Mouse (Mus musculus) skeletal muscle tissue, adult 2 months (tissue): ENCODE data around the gene Tgfbr3.

Source experiments
- DNase-seq: peaks from one replicate; pipeline ENCODE4 v3.0.0-alpha.2; 2012; ENCODE audit warnings: low read depth, low spot score

The Tgfbr3 gene

GRCm38 (mm10) chr5:107176796-107177195, 112.6 kb downstream of the Tgfbr3 start:
- DNase-seq, result peak; percentile 73

- DNase-seq, result no peak
Measured at GRCm38 (mm10) chr5:107176196-107176595, 113.2 kb downstream of the Tgfbr3 start.

- no peak for DNase-seq
Measured at GRCm38 (mm10) chr5:107174188-107174587, 115.2 kb downstream of the Tgfbr3 start.

DNA sequence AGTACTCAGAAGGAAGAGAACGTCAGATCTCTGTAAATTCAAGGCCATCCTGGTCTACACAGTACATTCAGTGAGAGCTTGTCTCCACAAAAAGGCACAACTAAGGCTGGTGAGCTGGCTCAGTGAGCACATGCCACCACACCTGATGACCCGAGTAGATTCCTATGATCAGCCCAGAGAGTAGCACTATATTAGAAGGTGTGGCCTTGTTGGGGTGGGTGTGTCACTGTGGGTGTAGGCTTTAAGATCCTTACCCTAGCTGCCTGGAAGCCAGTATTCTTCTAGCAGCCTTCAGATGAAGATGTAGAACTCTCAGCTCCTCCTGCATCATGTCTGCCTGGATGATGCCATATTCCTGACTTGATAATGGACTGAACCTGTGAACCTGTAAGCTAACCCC, 115.9 kb downstream of the Tgfbr3 start:
- no peak for DNase-seq

DNA sequence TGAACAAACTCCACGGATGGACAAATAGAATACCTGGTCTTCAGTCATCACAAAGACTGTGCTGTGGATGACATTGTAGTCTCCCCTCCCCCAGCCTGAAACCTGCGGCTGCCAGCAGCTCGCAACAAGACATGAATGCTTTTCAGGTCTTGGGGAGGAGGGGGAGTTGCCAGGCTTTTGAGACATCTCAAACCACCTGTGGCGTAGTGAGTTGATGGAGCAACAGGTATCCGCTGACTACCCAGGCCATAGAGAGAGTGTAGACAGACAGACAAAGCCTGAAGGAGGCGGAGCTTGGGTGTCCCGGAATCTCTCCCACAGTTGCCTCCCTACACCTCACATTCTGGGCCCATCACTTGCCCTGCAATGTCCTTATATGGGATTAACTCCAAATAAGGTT, 117.6 kb downstream of the Tgfbr3 start:
- no peak for DNase-seq

- DNase-seq, result no peak
Measured at GRCm38 (mm10) chr5:107169796-107170195, 119.6 kb downstream of the Tgfbr3 start.

DNA sequence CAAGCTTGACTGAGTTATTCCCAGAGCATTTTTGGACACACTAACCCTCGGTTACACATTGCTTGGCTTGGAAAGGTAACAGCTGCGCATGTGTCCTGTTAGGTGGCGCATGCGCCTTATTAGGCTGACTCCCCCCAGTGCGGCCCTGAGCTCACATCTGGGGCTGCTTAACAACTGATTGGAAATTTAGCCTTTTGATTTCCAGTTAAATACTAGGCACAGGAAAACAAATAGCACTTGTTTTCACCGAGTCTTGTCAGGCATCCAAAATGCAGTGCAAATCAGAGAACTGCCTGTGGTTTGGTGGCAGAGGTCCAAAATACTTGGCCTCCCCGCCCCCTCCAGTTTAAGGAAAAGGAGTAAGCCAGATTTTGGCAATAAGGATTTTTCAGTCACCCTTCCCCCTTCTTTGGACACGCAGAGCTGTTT, 121.5 kb downstream of the Tgfbr3 start:
- peak; percentile 95 for DNase-seq

- DNase-seq, result no peak
Measured at GRCm38 (mm10) chr5:107167373-107167772, 122.1 kb downstream of the Tgfbr3 start.

- DNase-seq, result peak; percentile 52
Measured at GRCm38 (mm10) chr5:107166659-107167370, 122.6 kb downstream of the Tgfbr3 start.

DNA sequence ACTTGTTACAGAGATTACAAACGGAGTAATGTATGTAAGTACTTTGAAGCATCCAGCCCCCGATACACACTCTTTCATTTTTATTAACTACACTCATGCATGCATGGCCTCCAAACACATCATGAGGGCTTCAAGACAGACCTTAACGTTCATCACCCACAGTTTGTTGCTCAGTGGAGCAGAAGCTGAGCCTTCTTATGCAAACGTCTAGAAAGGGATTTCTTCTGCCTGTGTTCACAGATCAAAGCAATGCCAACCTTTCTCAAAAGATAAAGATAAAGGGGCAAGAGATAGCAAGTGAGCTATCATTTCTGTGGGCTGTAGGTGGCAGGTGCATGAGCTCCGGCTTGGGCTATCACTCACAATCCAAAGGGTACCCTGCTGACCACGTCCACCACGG, 123.7 kb downstream of the Tgfbr3 start:
- no peak for DNase-seq

GRCm38 (mm10) chr5:107165271-107165670, 124.2 kb downstream of the Tgfbr3 start:
- no peak for DNase-seq

- DNase-seq, result no peak
Measured at GRCm38 (mm10) chr5:107164856-107165255, 124.6 kb downstream of the Tgfbr3 start.

DNA sequence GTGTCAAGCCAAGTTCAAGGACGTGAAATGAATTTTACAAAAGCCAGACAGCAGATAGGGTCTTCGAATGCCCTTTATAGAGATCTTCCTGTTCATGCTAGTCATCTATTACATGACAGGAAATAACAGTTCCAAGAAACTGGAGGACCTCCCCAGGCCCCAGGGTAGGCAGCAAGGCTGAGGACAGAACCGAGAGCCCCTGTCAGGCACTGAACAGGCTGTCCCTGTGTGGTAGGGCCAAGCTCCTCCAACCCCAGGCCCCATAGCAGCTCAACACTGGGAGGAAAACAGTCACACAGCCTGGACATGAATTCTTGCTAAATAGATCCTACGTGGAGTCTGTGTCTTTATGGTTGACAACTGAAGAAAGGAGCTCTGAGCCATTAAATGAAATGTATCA, 125.3 kb downstream of the Tgfbr3 start:
- no peak for DNase-seq

GRCm38 (mm10) chr5:107163336-107163735, 126.1 kb downstream of the Tgfbr3 start:
- DNase-seq, result no peak

DNA sequence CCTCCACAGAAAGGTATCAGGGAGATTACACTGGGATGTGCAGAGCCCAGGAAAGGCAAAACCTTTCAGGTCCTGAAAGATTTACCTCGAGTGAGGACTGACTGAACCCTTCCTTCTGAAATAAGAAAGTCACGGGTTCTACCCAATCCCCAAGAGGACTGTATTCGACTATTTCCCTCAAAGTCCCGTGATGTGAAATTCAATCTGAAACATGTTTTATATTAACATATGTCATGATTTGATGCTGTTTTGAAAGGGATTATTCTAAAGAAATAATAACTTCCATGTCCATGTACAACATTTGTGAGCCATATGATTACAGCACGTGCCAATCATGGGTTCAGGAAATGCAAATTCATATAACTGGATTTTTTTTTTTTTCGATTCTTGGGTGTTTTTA, 126.6 kb downstream of the Tgfbr3 start:
- DNase-seq, result no peak

DNA sequence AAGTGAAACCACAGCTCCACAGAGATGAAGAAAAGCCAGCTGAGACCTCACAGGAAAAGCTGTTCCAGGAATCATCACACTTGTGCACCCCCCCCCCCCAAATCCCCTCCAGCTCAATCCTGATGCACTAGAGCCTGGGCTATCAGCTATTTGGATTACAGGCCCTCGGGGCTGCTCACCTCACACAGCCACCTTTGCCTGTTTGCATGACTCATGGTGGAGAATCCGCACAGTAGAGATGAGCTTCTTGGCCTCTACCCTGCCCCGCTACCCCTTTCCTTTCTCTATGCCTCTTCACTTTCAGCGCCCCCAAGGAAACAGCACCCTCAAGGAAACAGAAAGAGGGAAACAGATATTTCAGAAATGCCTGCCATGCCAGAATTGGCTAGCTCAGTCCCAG, 127.1 kb downstream of the Tgfbr3 start:
- no peak for DNase-seq

- DNase-seq, result peak; percentile 61
Measured at GRCm38 (mm10) chr5:107159914-107160890, 129.2 kb downstream of the Tgfbr3 start.

GRCm38 (mm10) chr5:107158531-107159178, 130.8 kb downstream of the Tgfbr3 start:
- DNase-seq, result no peak

- DNase-seq, result peak; percentile 61
Measured at GRCm38 (mm10) chr5:107157384-107157783, 132.0 kb downstream of the Tgfbr3 start.

DNA sequence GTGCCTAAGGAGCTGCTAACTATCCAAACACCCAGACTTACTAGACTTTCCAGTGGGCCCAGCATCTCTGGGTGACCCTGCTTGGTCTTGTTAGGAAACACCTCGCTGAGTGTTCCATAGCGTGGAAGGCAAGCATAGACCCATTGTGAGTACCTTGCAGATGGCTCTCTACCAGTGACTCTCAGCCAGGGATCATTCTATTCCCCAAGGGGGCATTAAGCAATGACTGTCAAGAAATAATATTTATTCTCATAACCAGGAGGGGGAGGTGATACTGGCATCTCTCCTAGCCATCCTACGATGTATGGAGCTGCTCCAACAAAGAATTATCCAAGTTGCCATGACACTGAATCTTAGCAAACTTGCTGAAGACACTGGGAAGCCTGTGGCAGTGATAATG, 133.3 kb downstream of the Tgfbr3 start:
- peak; percentile 36 for DNase-seq

DNA sequence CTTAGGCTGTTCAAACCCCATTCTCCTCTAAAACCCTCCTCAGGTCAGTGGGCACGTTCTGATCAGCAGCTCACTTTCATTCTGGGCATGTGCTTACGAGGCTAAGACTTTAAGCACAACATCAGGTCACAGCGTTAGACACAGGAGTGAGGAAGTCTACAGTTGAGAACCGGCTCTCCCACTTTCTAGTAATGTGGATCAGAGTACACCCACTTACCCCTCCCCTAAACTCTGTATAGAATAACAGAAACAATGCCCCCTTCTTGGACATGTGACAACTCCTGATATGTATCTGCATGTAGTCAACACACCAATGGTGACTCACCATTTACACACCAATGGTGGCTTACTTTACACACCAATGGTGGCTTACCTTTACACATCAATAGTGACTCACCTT, 136.4 kb downstream of the Tgfbr3 start:
- no peak for DNase-seq

- peak; percentile 75 for DNase-seq
Measured at GRCm38 (mm10) chr5:107151320-107151719, 138.1 kb downstream of the Tgfbr3 start.
